Mouse (Mus musculus) cerebellum, postnatal 4 days (tissue): ENCODE measurements around the gene Ier5l.

Experiments used
- DNase-seq, 2 experiments: peaks; one replicate each; pipeline ENCODE4 v3.0.0; 2022; ENCODE audit warnings: low spot score in 2 of 2, mixed read lengths in 1 of 2

Gene Ier5l

DNA sequence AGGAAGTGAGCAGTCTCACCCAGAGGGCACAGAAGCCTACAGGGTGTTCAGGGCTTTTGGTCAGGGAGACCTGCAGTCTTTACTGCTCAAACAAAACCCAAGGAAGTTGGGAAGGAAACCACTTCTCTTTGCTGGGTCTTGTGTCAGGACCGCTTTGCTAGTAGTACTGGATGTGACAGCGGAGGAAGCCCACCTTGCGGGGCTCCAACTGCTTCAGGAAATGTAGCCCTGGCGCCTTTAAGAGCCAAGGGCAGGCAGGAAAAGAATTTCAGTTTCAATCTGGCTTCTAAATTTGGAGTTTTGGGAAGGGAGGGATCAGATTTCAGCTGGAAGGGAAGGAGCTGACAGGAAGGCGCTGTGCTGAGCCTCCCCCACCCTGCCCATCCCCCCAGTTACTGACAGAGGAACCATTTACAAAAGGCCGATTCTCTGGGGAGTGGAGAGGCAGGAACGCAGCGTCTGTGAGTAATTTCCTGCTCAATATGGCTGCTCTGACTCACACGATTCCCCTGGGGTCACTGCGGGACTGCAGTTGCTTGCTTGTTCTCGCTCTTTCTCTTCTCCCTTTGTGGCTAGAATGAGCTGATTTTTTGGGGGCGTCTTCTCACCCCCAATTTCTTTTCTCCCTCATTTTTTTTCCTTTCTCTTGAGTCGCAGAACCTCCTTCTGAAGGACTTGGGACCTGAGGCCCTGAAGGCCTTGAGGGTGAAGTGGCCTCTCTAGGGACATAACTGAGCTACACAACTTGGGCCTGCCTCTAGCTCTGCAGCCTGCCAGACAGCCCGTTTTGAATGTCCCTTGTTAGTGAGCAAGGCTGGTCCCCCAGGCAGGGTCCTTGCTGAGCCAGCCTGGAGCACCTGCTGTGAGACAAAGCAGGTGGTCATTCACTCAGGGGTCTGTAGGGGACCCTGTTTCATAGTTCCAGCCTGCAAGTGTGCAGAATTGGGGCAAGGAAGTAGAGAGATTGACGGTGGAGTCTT lies 32.2 kb downstream of the Ier5l start:
- DNase-seq = peak in 1 of 2 experiments; percentile 57

DNA sequence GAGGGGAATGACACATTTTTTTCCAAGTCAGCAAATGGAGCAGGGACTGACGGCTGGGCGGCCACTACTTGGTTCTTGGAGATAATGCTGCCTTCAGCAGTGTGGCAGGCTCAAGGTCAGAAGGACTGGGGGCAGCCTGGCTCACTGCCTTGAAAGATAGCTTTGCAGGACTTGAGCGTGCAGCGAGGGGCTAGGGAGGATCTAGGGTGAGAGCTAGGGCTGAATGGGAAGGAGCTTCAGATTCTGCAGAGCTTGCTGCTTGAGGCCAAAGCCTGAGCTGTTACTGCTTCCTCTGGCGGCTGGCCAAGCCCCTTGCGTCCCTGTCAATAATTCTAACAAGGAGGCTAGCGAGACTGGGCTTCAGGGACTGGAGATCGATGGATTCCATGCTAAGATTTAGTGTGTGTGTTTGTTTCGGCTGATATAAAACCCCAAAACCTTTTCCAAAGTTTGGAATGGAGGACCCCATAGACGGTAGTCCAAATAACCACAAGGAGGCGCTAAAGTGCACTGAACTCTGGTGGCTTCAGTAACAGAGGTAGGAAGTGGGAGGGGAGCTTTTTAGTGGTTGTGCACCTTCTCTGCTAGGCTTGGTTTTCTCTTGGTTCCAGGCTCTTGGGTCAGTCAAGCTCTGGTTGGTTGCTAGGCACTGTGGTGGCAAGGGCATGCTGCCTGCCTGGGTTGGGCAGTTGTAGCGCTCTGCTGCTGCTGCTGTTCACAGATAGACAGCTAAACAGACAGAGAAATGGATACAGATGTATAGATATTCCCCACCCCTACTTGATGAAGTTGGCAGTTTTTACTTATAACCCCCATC lies 33.1 kb downstream of the Ier5l start:
- peak in 1 of 2 experiments; percentile 50 for DNase-seq

GRCm38 (mm10) chr2:30440211-30440700 lies 33.8 kb downstream of the Ier5l start:
- no peak for DNase-seq

- no peak for DNase-seq
Observed at GRCm38 (mm10) chr2:30439631-30440030, 34.4 kb downstream of the Ier5l start.

DNA sequence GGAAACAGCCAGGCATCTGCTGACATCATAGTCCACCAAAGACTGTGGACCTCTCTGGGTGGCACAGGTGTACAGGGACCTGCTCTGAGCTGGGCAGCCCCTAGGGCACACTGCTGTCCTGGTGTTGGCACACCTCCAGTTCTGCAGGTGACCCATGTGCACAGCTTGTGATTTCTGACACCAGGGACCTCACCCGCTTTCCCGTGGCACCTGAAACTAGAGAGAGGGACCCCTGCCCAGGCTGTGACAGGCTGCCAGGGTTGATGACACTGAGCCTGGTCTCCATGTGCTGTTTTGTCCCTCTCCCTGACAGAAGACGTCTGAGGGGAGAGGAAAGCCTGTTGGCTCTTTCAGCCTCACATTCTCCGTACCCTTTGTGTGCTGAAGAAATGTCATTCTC lies 36.2 kb downstream of the Ier5l start:
- no peak for DNase-seq

DNA sequence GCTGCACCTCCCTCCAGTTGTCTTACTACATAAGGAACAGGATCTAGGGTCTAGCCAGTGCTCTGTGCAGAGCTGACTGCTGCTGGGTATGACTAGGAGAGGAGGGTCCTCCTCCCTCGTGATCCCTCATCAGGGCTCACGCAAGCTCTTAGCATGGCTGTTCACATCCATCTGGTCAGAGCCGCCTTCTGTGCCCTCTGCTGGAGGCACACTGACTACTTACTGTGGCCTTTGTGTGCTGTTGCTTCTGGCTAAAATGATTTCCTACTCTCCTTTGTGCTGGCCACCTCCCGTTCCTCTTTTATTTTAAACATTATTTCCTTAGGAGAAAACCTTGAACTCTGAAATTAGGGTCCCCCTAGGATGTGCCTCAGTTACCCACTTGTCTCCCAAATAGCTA lies 37.2 kb downstream of the Ier5l start:
- no peak for DNase-seq

DNA sequence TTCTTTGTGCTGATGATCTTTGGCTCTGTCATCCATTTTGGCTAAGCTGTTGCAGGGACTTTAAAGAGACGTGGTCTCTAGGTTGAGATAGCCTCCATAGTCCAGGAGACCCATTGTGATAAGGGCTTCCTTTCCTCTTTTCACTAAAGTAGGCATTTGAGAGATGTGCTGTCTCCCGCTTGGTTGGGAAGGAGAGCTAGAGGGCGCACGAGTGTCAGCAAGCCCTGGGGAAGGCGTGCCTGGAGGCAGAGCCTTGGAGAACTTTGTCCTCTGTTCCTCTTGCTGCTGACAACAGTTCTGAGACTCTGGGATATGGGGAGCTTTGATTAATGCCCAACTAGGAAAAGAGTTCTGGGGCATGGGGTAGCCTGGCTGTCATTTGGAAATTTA lies 37.9 kb downstream of the Ier5l start:
- no peak for DNase-seq

DNA sequence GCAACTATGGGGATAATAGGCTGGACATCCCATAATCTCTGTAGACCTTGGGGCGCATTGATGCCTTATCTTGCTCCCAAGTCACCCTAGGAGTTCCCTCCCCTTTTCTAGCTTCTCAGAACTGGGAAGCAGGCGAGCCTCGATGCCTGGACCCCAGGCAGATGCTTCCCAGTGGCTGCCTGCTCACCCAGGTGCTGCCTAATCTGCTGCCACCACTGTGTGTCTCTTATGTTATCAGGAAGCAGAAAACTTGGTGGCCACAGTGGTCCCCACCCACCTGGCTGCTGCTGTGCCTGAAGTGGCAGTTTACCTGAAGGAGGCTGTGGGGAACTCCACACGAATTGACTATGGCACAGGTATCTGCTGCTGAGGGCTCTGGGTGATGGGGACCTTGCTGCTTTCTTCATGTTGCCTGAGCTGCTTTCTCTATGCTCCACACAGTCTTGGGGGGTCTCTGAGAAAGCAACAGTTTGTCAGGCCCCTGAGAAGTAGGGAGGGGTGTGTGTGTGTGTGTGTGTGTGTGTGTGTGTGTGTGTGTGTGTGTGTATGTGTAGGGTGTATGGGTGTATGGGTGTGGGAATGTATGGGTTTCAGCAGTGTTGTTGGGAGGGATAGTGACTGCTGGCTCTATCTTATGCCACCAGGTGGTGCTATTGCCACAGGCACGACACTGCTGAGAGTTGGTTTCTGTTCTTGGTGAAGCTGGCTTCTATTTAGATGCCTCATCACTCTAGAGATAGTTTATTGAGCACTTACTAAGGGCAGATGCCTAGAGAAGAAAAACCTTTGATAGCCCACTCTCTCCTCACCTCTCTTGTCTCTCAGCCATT lies 38.5 kb downstream of the Ier5l start:
- peak in 1 of 2 experiments; percentile 72 for DNase-seq

- DNase-seq = no peak
Observed at GRCm38 (mm10) chr2:30429156-30429555, 44.9 kb downstream of the Ier5l start.
